Mouse (Mus musculus): ENCODE measurements at regions not wholly inside any gene's neighbourhood (a gene's known extent, or its start where the extent isn't known, plus 50 kb on each side); places are given as distances from the start of the nearest gene placed in this dataset.

DNA sequence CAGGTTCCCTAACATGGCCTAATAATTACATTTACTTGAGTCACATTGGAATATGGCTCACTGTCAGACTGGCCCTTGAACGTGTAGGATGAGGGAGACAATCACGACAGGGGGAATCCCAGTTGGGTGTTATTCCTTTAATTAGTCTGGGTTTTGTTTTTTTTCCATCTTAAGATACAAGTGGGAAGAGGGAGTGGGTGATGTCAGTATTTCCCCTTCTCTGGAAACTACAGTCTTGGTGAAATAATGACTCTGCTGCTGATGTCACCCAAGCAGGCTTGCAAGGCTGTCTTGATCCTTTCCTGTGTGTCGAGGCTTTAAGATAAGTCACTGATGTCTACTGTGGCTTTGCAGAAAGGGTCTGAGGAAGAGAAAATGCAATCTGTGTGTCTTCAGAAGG is 241.8 kb upstream of the Arid2 start:
- no peak for TF ChIP-seq CTCF (IDR thresholded peaks at IDR 0.05; ENCODE audit: borderline replicate concordance, control insufficient read depth, extremely low read depth, insufficient read depth, low read length, poor library complexity)
- no peak for TF ChIP-seq POLR2A (IDR thresholded peaks at IDR 0.05; ENCODE audit: control insufficient read depth, extremely low read depth, insufficient read depth, low read length, poor library complexity)
